Mouse (Mus musculus): ENCODE data around the gene Jam3. TPM values are rescaled to one million over a fixed set of nuclear protein-coding genes. Genes with fewer than 3 reads are reported as not detected.

The Jam3 gene
- total and polyA plus RNA-seq, 2 experiments from 2014 or later: 27.7 to 44.0 TPM

DNA sequence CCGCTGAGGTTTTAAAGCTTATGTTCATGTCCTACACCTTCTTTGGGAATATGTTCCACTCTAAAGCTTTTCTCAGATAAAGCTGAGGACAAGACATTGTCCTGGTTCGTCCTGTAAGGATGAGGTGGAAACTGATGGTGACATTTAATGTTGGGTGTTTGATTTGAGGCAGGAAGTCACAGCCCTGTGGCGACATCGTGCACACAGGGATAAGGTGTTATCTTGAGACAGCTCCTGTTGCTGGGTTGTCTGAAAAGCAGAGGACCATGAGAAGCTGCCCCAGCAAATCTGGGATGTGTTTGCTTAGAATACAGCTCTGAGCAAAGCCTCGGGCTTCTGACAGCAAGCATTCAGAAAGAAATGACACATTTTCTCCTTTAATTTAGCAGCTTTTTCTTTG lies 69.0 kb downstream of the Jam3 start:
- no peak for TF ChIP-seq CTCF (IDR thresholded peaks at IDR 0.05; ENCODE audit: low read depth)
- Histone ChIP-seq H3K9me3 (ENCODE audit: low read length) (no peaks in the 10 kb centered on the region), H3K4me2 (ENCODE audit: low read depth) (no peak overlapping the region), H3K36me3 (ENCODE audit: insufficient read depth) (peaks cover 62% of the 10 kb centered on the region), H3K9ac (no peak overlapping the region), H3K27me3 (ENCODE audit: insufficient read depth, low read length) (no peaks in the 10 kb centered on the region), H3K27ac (ENCODE audit: low read depth, low read length) (no peak overlapping the region), H3K4me3 (ENCODE audit: low read depth, low read length) (no peak overlapping the region), H3K4me1 (ENCODE audit: insufficient read depth) (0 out of 2 replicates have a peak, but pooled peaks cover 3% of the 10 kb centered on the region)
- WGBS: 93% methylated on average over 5 of the region's 5 CpGs
- ATAC-seq (no peak), DNase-seq (no peak)

GRCm38 (mm10) chr9:27075812-27076211 lies 79.4 kb downstream of the Jam3 start:
- peaks cover 40% of the 10 kb centered on the region for H3K36me3 ChIP-seq (ENCODE audit: insufficient read depth)
- DNase-seq: no peak
- H3K27me3 ChIP-seq (ENCODE audit: insufficient read depth, low read length): no peaks in the 10 kb centered on the region
- no peak for TF ChIP-seq CTCF (IDR thresholded peaks at IDR 0.05; ENCODE audit: low read depth)
- H3K4me2 ChIP-seq (ENCODE audit: low read depth): no peak overlapping the region
- no peak overlapping the region for H3K27ac ChIP-seq (ENCODE audit: low read depth, low read length)
- H3K4me1 ChIP-seq (ENCODE audit: insufficient read depth): no peaks in the 10 kb centered on the region
- H3K9me3 ChIP-seq (ENCODE audit: low read length): no peaks in the 10 kb centered on the region
- H3K9ac ChIP-seq: no peak overlapping the region
- no peak overlapping the region for H3K4me3 ChIP-seq (ENCODE audit: low read depth, low read length)
- ATAC-seq: no peak

DNA sequence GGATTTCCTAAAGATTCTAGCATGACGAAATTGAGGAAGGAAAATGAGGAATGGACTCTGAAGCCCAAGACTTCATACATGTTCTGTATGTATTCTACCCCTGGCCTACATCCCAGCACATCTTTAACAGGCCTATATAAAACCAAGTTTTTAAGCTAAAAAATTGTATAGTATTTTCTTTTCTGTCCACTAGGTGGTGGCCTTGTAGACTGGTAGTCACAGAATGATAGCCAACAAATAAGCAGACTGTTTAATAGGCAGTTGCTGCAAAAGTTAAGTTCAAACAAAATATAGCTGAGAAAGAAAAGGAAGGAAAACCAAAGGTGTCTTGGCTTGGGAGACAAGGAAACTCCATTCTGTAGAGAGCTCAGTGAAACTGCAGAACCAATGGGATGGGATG lies 80.5 kb downstream of the Jam3 start:
- H3K4me2 ChIP-seq (ENCODE audit: low read depth): no peak overlapping the region
- no peaks in the 10 kb centered on the region for H3K4me1 ChIP-seq (ENCODE audit: insufficient read depth)
- 75% methylated on average over 1 of the region's 1 CpGs for WGBS
- no peaks in the 10 kb centered on the region for H3K27me3 ChIP-seq (ENCODE audit: insufficient read depth, low read length)
- peak; percentile 39 for DNase-seq
- no peak overlapping the region for H3K4me3 ChIP-seq (ENCODE audit: low read depth, low read length)
- peaks cover 45% of the 10 kb centered on the region for H3K36me3 ChIP-seq (ENCODE audit: insufficient read depth)
- ATAC-seq: no peak
- peak; percentile 58 for TF ChIP-seq CTCF (IDR thresholded peaks at IDR 0.05; ENCODE audit: low read depth)
- no peaks in the 10 kb centered on the region for H3K9me3 ChIP-seq (ENCODE audit: low read length)
- H3K27ac ChIP-seq (ENCODE audit: low read depth, low read length): no peak overlapping the region
- no peak overlapping the region for H3K9ac ChIP-seq

DNA sequence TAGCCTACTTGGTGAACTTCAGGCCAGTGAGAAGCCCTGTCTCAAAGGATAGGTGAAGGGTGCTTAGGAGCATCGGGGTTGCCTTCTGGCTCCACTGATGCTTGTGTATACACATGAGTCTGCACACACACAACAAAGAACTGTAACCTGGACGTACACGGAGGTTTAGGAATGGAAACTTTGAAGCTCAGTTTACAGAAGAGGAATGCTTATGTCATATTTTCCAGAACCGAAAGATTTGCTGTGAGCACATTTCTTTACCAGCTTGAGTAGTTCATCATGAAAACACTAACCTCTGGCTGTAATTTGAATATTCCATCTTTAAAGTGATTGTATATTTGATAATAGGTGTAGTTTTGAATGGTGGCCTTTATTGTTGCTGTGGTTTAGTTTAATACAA lies 84.3 kb downstream of the Jam3 start:
- 94% methylated on average over 4 of the region's 4 CpGs for WGBS
- no peak for ATAC-seq
- peaks cover 58% of the 10 kb centered on the region for H3K36me3 ChIP-seq (ENCODE audit: insufficient read depth)

DNA sequence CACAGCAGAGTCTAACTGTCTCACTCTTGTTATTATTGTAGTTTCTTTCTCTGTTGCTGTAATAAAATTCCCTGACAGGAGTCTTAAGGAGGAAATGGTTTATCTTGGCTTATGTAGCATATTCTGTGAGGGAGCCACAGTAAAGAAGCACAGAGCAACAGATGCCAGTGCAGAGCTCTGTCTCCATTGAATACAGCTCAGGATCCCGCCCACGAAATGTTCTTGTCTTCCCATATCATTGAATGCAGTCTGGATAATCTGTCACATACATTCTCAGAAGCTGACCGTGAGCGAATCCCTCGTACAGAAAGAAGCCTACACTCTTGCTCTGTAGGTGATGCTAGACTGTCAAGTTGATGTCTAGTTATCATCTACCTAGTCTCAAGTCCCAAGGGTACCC lies 96.9 kb downstream of the Jam3 start:
- Histone ChIP-seq H3K9me3 (ENCODE audit: low read length) (no peaks in the 10 kb centered on the region), H3K27me3 (ENCODE audit: insufficient read depth, low read length) (no peaks in the 10 kb centered on the region), H3K36me3 (ENCODE audit: insufficient read depth) (peaks cover 69% of the 10 kb centered on the region), H3K4me2 (ENCODE audit: low read depth) (no peak overlapping the region), H3K4me3 (ENCODE audit: low read depth, low read length) (no peak overlapping the region), H3K27ac (ENCODE audit: low read depth, low read length) (no peak overlapping the region), H3K4me1 (ENCODE audit: insufficient read depth) (no peaks in the 10 kb centered on the region), H3K9ac (no peak overlapping the region)
- ATAC-seq (no peak), DNase-seq (no peak)
- TF ChIP-seq CTCF (IDR thresholded peaks at IDR 0.05; ENCODE audit: low read depth): no peak
- WGBS: 96% methylated on average over 5 of the region's 5 CpGs

More for the DNA sequence above, 84.3 kb downstream of the Jam3 start:
- no peaks in the 10 kb centered on the region for H3K9me3 ChIP-seq (ENCODE audit: low read length)
- H3K9ac ChIP-seq: no peak overlapping the region
- DNase-seq: no peak
- TF ChIP-seq CTCF (IDR thresholded peaks at IDR 0.05; ENCODE audit: low read depth): no peak
- H3K27me3 ChIP-seq (ENCODE audit: insufficient read depth, low read length): no peaks in the 10 kb centered on the region
- H3K27ac ChIP-seq (ENCODE audit: low read depth, low read length): no peak overlapping the region
- H3K4me2 ChIP-seq (ENCODE audit: low read depth): no peak overlapping the region
- H3K4me1 ChIP-seq (ENCODE audit: insufficient read depth): no peaks in the 10 kb centered on the region
- H3K4me3 ChIP-seq (ENCODE audit: low read depth, low read length): no peak overlapping the region

DNA sequence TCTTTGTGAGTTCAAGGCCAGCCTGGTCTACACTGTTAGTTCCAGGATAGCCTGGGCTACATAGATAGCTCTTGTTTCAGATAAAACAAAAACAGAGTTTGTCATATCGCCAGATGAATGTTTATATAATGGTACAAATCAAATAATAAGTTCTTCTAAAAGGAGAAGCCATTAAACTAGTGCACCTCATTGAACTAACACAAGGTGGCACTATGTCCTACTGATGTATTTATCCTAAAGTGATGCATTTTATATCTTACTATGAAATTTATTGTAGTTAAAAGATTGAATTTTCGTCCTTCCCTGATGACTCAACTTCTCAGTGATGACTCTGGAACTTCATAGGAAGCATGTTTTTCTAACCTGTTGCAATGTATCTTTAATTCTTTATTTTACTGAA lies 105.7 kb downstream of the Jam3 start:
- Histone ChIP-seq H3K27me3 (ENCODE audit: insufficient read depth, low read length) (no peaks in the 10 kb centered on the region), H3K9ac (no peak overlapping the region), H3K4me3 (ENCODE audit: low read depth, low read length) (no peak overlapping the region), H3K9me3 (ENCODE audit: low read length) (no peaks in the 10 kb centered on the region), H3K4me2 (ENCODE audit: low read depth) (no peak overlapping the region), H3K27ac (ENCODE audit: low read depth, low read length) (no peak overlapping the region), H3K36me3 (ENCODE audit: insufficient read depth) (peaks cover 54% of the 10 kb centered on the region), H3K4me1 (ENCODE audit: insufficient read depth) (no peaks in the 10 kb centered on the region)
- DNase-seq: peak; percentile 15
- no peak for ATAC-seq
- WGBS: 81% methylated on average over 2 of the region's 2 CpGs
- TF ChIP-seq CTCF (IDR thresholded peaks at IDR 0.05; ENCODE audit: low read depth): peak; percentile 57

Other genes with a start within 250 kb of the Jam3 start
- gene Gm1110, start 232.3 kb downstream of the Jam3 start, total RNA-seq (2014; rRNA removed): 0.33 TPM in 1 of 2 replicates, not detected in the other
- gene Gm1110, start 232.3 kb downstream of the Jam3 start, polyA plus RNA-seq (2015; fragmentation: Nextera tagmentation; extraction: Ambion mirVana): 0.43 and 0.90 TPM in 2 replicates
- 24.0 and 27.1 TPM in 2 replicates for gene Acad8, start 155.9 kb downstream of the Jam3 start, total RNA-seq (2014; rRNA removed)
- gene Acad8, start 155.9 kb downstream of the Jam3 start, polyA plus RNA-seq (2015; fragmentation: Nextera tagmentation; extraction: Ambion mirVana): 21.9 and 24.7 TPM in 2 replicates
- gene Thyn1, start 155.7 kb downstream of the Jam3 start, total RNA-seq (2014; rRNA removed): 83.2 and 108 TPM in 2 replicates
- 181 and 209 TPM in 2 replicates for gene Thyn1, start 155.7 kb downstream of the Jam3 start, polyA plus RNA-seq (2015; fragmentation: Nextera tagmentation; extraction: Ambion mirVana)
- gene Vps26b, start 125.4 kb downstream of the Jam3 start, total RNA-seq (2014; rRNA removed): 160 and 161 TPM in 2 replicates
- 76.1 and 86.1 TPM in 2 replicates for gene Vps26b, start 125.4 kb downstream of the Jam3 start, polyA plus RNA-seq (2015; fragmentation: Nextera tagmentation; extraction: Ambion mirVana)
- gene Ncapd3, start 125.2 kb downstream of the Jam3 start, total RNA-seq (2014; rRNA removed): 19.8 and 23.1 TPM in 2 replicates
- 3.6 and 6.2 TPM in 2 replicates for gene Ncapd3, start 125.2 kb downstream of the Jam3 start, polyA plus RNA-seq (2015; fragmentation: Nextera tagmentation; extraction: Ambion mirVana)
- gene Igsf9b, start 143.8 kb upstream of the Jam3 start, total RNA-seq (2014; rRNA removed): 22.5 and 30.8 TPM in 2 replicates
- 5.6 and 11.8 TPM in 2 replicates for gene Igsf9b, start 143.8 kb upstream of the Jam3 start, polyA plus RNA-seq (2015; fragmentation: Nextera tagmentation; extraction: Ambion mirVana)
- not detected in 2 replicates for gene Spata19, start 241.4 kb upstream of the Jam3 start, total RNA-seq (2014; rRNA removed)
- gene Spata19, start 241.4 kb upstream of the Jam3 start, polyA plus RNA-seq (2015; fragmentation: Nextera tagmentation; extraction: Ambion mirVana): not detected in 2 replicates